Mouse (Mus musculus) lung, postnatal 0 days (tissue): ENCODE measurements around the gene Tm4sf4. TPM values are rescaled to one million over a fixed set of nuclear protein-coding genes. Genes with fewer than 3 reads are reported as not detected.

ENCODE experiments used
- ATAC-seq: fragments of 200-750 bp; cut with Nextera tagmentation; 2 replicates; pipeline ENCODE4 v1.8.0; 2017; ENCODE audit warnings: moderate library complexity
- DNase-seq: peaks from one replicate; pipeline ENCODE4 v3.0.0-alpha.2; 2016; ENCODE audit warnings: low spot score
- H3K27ac ChIP-seq: fragments of 300-500 bp; sonication (generic); 2 replicates; pipeline ENCODE4 v1.5.1; 2014; ENCODE audit warnings: antibody characterized with exemption, mild to moderate bottlenecking, low read length, mixed read lengths
- H3K27me3 ChIP-seq: fragments of 300-500 bp; sonication (generic); replicated peaks from 2 replicates; pipeline ENCODE4 v1.6.1; 2014; ENCODE audit warnings: low read length, mixed read lengths; ENCODE audit not compliant: insufficient read depth
- H3K36me3 ChIP-seq: fragments of 300-500 bp; sonication (generic); 2 replicates; pipeline ENCODE4 v1.6.1; 2014; ENCODE audit warnings: low read length, mixed read lengths; ENCODE audit not compliant: insufficient read depth
- H3K4me1 ChIP-seq: fragments of 300-500 bp; sonication (generic); 2 replicates; pipeline ENCODE4 v1.6.1; 2014; ENCODE audit warnings: antibody characterized with exemption, low read depth, low read length, mixed read lengths; ENCODE audit not compliant: insufficient read depth
- H3K4me2 ChIP-seq: fragments of 300-500 bp; sonication (generic); replicated peaks from 2 replicates; pipeline ENCODE4 v1.6.1; 2014; ENCODE audit warnings: low read depth, mild to moderate bottlenecking, low read length, moderate library complexity, mixed read lengths
- H3K4me3 ChIP-seq: fragments of 300-500 bp; sonication (generic); 2 replicates; pipeline ENCODE4 v1.5.1; 2014; ENCODE audit warnings: low read depth, low read length
- H3K9ac ChIP-seq: fragments of 300-500 bp; sonication (generic); replicated peaks from 2 replicates; pipeline ENCODE4 v1.6.1; 2014; ENCODE audit warnings: low read depth, mild to moderate bottlenecking
- H3K9me3 ChIP-seq: fragments of 300-500 bp; sonication (generic); 2 replicates; pipeline ENCODE4 v1.6.1; 2016; ENCODE audit warnings: low read length, mixed read lengths
- CTCF ChIP-seq: IDR thresholded peaks from 2 replicates; pipeline ENCODE4 v1.5.1; 2016; ENCODE audit warnings: antibody characterized with exemption, mild to moderate bottlenecking
- EP300 ChIP-seq: IDR thresholded peaks from 2 replicates; pipeline ENCODE4 v1.6.1; 2016; ENCODE audit warnings: antibody characterized with exemption, mild to moderate bottlenecking, control low read depth
- WGBS: fragments of 180-500 bp; shearing (Covaris S2); extraction: QIAGEN DNeasy Blood & Tissue Kit; methylation state at CpG from one replicate; pipeline ENCODE4 v1.1.7; 2014; 5-methylcytosine and 5-hydroxymethylcytosine counted together
- polyA plus RNA-seq: library from polyadenylated mRNA; unstranded; fragments of >200 nt; fragmentation: Nextera tagmentation; extraction: Ambion mirVana; gene quantifications from 2 replicates; pipeline ENCODE4 v1.2.1, GENCODE M21; 2015

The Tm4sf4 gene
- polyA plus RNA-seq, 1 experiment from 2014 or later, result 0.13 TPM

DNA sequence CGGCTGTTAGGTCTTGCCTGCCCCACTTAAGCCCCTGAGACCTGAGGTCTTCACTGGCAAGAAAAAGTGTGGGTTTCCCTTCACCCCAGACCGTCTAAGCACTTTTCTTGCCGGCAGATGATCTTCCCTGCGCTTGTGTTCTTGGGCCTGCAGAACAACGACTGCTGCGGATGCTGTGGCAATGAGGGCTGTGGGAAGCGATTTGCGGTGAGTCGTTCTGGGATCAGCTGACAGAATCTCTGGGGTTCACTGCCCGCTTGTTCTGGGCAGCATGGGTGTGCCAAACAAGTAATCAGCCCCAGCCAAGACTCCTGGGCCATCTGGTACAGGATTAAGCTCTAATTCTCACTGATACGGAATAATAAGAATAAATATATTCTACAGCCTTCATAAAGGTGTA lies 1.2 kb downstream of the Tm4sf4 start:
- Histone ChIP-seq H3K9me3 (no peaks in the 10 kb centered on the region), H3K4me2 (no peak overlapping the region), H3K4me3 (no peak overlapping the region), H3K36me3 (no peaks in the 10 kb centered on the region), H3K4me1 (no peaks in the 10 kb centered on the region), H3K27me3 (no peaks in the 10 kb centered on the region), H3K27ac (no peak overlapping the region), H3K9ac (no peak overlapping the region)
- WGBS, result 89% methylated on average over 11 of the region's 11 CpGs
- ATAC-seq (no peak), DNase-seq (no peak)
- TF ChIP-seq EP300, result no peak
- no peak for TF ChIP-seq CTCF

DNA sequence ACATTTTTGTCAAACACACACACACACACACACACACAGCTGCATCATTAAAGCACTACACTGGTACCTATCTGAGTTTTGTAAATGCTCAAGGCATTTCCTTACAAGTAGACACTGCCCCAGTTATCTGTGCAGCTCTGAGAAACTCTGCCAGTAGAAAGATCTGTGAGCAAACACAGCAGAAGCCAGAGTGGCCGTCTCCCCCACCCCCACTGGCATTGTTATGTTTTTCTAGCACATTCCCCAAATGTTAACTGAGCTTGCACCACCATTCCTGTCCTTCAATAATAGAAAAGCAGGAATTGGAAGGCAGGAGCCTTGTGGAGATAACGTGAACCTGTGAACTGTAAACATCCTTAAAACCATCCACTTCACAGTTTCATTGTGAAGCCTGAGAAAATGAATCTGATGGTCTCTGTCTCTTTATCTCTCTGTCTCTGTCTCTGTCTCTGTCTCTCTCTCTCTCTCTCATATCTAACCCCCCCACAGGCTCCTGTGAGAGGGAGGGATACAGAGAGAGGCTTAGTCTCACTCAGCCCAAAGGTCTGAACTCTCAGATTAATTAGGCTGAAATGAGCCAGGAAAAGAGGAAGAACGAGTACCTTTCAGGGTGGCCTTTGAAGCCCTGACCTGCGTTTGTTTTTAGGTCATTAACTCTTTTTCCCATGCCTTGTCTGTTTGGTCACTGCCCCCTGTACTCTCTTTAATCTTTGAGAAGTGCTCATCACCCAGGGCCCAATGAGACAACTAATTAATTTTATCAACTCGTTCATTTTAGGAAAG lies 3.8 kb downstream of the Tm4sf4 start:
- H3K4me3 ChIP-seq, result no peak overlapping the region
- no peaks in the 10 kb centered on the region for H3K27me3 ChIP-seq
- DNase-seq, result no peak
- TF ChIP-seq EP300 (no peak), CTCF (no peak)
- no peak for ATAC-seq
- H3K36me3 ChIP-seq, result no peaks in the 10 kb centered on the region
- WGBS, result 10% methylated on average over 5 of the region's 5 CpGs
- H3K9ac ChIP-seq, result no peak overlapping the region
- no peak overlapping the region for H3K27ac ChIP-seq
- no peaks in the 10 kb centered on the region for H3K9me3 ChIP-seq
- H3K4me2 ChIP-seq, result no peak overlapping the region
- no peaks in the 10 kb centered on the region for H3K4me1 ChIP-seq

DNA sequence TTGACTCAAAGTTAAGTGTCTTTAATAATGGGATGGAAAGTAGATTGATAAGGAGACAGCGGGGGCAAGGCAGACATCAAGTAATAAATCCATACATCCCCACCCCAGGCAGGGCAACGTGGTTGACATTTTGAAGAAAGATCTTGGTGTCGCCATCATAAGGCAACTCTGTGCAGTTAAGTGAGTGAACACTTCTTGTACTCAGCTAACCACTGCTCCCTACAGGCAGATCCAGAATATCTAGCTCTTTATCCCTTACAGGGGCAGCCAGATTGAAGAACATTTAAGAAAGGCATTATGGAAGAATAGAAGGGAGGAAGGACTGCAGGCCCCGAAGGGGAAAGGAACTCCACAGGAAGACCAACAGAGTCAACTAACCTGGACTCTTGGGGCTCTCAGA lies 4.4 kb downstream of the Tm4sf4 start:
- Histone ChIP-seq H3K9me3 (no peaks in the 10 kb centered on the region), H3K4me2 (no peak overlapping the region), H3K4me3 (no peak overlapping the region), H3K27ac (no peak overlapping the region), H3K36me3 (no peaks in the 10 kb centered on the region), H3K9ac (no peak overlapping the region), H3K27me3 (no peaks in the 10 kb centered on the region), H3K4me1 (no peaks in the 10 kb centered on the region)
- peak; percentile 38; the same call in 1 of the 2 replicates for ATAC-seq
- TF ChIP-seq CTCF (peak; percentile 68), EP300 (no peak)
- peak; percentile 35 for DNase-seq
- 40% methylated on average over 4 of the region's 4 CpGs for WGBS

DNA sequence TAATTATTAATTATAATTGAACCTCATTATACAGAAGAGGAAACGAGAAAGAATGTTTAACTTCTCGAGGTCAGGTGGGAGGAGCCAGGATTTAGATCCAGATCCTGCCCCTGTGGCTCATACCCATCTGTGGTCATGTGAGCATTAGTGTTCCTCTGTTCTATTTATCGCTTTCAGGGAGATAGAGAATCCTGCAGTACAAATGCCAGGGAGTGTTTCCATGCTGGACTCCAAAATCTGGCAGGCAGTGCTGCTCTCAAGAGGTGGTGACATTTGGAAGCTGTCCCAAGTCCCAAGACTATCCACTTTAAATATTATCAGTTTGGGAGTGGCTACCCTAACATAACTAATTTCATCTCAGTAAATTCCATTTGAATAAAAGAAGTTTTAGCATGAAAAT lies 6.6 kb downstream of the Tm4sf4 start:
- ATAC-seq, result no peak
- Histone ChIP-seq H3K27ac (no peak overlapping the region), H3K36me3 (no peaks in the 10 kb centered on the region), H3K27me3 (no peaks in the 10 kb centered on the region), H3K9me3 (no peaks in the 10 kb centered on the region), H3K9ac (no peak overlapping the region), H3K4me2 (no peak overlapping the region), H3K4me3 (no peak overlapping the region), H3K4me1 (no peaks in the 10 kb centered on the region)
- TF ChIP-seq CTCF, result no peak
- TF ChIP-seq EP300, result no peak
- 59% methylated on average over 3 of the region's 3 CpGs for WGBS
- no peak for DNase-seq

DNA sequence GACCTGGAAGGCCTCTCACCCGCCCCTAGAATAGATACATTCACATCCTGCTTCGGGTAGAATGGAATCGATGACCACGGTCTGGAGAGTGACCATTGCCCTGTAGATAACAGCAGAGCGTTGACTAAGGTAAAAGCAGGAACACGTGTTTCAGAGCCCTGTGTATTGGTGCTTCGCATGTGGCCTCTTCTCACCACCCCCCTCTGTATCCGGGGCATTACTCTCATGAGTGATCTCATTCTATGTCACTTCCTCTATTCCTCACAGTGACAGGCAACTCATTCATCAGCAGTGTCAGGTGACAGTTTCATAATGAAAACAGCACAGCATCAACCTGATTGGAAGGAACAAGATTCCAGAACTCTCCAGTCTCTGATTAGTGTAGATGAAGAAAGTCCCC lies 10.2 kb downstream of the Tm4sf4 start:
- WGBS, result 56% methylated on average over 8 of the region's 8 CpGs
- TF ChIP-seq CTCF, result no peak
- TF ChIP-seq EP300, result no peak
- H3K9ac ChIP-seq, result no peak overlapping the region

DNA sequence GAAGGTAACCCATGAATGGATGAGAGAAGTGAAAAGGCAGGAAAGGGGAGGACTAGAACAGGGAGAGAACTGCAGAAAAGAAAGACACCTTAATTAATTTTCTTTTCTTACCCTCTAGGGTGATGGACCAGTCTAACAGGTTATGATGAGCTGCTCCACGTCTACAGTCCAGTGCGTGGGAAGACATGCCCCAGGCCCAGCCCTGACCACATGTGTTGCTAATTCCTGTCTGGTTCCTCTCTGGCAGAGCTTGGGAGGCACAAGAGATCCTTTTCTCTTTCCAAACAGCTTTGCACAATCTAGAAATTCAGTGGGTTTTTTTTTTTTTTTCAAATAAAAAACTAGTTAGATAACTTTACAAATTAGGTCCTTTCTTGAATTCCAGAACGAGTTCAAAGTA lies 15.8 kb downstream of the Tm4sf4 start:
- 25% methylated on average over 3 of the region's 3 CpGs for WGBS
- Histone ChIP-seq H3K27ac (no peak overlapping the region), H3K4me3 (no peak overlapping the region), H3K4me2 (no peak overlapping the region), H3K27me3 (no peaks in the 10 kb centered on the region), H3K4me1 (no peaks in the 10 kb centered on the region), H3K9ac (no peak overlapping the region), H3K9me3 (no peaks in the 10 kb centered on the region), H3K36me3 (no peaks in the 10 kb centered on the region)
- DNase-seq, result no peak
- TF ChIP-seq CTCF (no peak), EP300 (no peak)
- no peak for ATAC-seq

More for the DNA sequence above, 10.2 kb downstream of the Tm4sf4 start:
- no peaks in the 10 kb centered on the region for H3K27me3 ChIP-seq
- H3K4me3 ChIP-seq, result no peak overlapping the region
- DNase-seq (no peak), ATAC-seq (no peak)
- no peaks in the 10 kb centered on the region for H3K4me1 ChIP-seq
- no peak overlapping the region for H3K4me2 ChIP-seq
- no peaks in the 10 kb centered on the region for H3K9me3 ChIP-seq
- H3K36me3 ChIP-seq, result no peaks in the 10 kb centered on the region
- H3K27ac ChIP-seq, result no peak overlapping the region
